Mouse (Mus musculus) bone marrow macrophage, adult 2 months (primary cell): Measurements from ENCODE around the gene Dock4. TPM values are rescaled to one million over a fixed set of nuclear protein-coding genes. Genes with fewer than 3 reads are reported as not detected.

Experiments used
- H3K27ac ChIP-seq: 2 replicates; pipeline ENCODE4 v1.5.1; 2012; ENCODE audit warnings: low read depth, low read length; ENCODE audit not compliant: insufficient read depth
- H3K4me1 ChIP-seq: 2 replicates; pipeline ENCODE4 v1.6.1; 2012; ENCODE audit warnings: low read length; ENCODE audit not compliant: control insufficient read depth, insufficient read depth
- H3K4me3 ChIP-seq: 2 replicates; pipeline ENCODE4 v1.5.1; 2012; ENCODE audit warnings: mild to moderate bottlenecking, low read length, moderate library complexity; ENCODE audit not compliant: insufficient read depth
- CTCF ChIP-seq: IDR thresholded peaks from 2 replicates; pipeline ENCODE4 v1.5.1; 2012; ENCODE audit warnings: low read depth, mild to moderate bottlenecking, low read length, moderate library complexity
- POLR2A ChIP-seq: IDR thresholded peaks from 2 replicates; pipeline ENCODE4 v1.6.1; 2012; ENCODE audit warnings: mild to moderate bottlenecking, low read depth, low read length, borderline replicate concordance
- polyA plus RNA-seq: library from polyadenylated mRNA; stranded (reverse); fragments of >200 nt; gene quantifications from 2 replicates; pipeline ENCODE4 v1.2.4, GENCODE M21; 2012; ENCODE audit not compliant: missing spikeins, insufficient read depth, insufficient read length

The Dock4 gene
- polyA plus RNA-seq, 1 experiment = 18.6 TPM

- Histone ChIP-seq H3K27ac (no peak overlapping the region), H3K4me3 (no peak overlapping the region), H3K4me1 (peaks cover 3% of the 10 kb centered on the region)
- TF ChIP-seq CTCF (no peak), POLR2A (no peak)
Measured at GRCm38 (mm10) chr12:40828025-40828424, 382.3 kb downstream of the Dock4 start.

DNA sequence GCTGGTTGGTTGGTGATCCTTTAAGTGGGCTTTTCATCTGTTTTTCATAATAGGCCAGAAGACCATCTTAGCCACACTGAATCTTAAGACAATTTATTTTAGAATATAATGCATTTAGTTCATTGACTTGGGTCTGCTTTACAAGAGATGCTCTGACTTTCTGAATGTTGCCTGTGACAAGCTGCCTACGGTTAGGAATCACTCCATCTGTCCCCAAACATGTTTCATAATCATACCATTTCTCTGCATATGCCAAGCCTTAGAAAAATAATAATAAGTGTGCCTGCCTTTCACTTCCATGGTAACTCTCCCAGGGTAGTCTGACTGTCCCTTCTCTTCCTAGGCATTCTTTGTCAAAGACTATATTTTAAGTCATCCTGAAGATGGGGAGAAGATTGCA is 383.5 kb downstream of the Dock4 start:
- TF ChIP-seq CTCF = no peak
- no peak for TF ChIP-seq POLR2A
- H3K4me3 ChIP-seq = no peak overlapping the region
- H3K4me1 ChIP-seq = no peaks in the 10 kb centered on the region
- no peak overlapping the region for H3K27ac ChIP-seq

GRCm38 (mm10) chr12:40832157-40832556 is 386.4 kb downstream of the Dock4 start:
- TF ChIP-seq CTCF (no peak), POLR2A (no peak)
- Histone ChIP-seq H3K4me1 (no peaks in the 10 kb centered on the region), H3K4me3 (no peak overlapping the region), H3K27ac (no peak overlapping the region)

DNA sequence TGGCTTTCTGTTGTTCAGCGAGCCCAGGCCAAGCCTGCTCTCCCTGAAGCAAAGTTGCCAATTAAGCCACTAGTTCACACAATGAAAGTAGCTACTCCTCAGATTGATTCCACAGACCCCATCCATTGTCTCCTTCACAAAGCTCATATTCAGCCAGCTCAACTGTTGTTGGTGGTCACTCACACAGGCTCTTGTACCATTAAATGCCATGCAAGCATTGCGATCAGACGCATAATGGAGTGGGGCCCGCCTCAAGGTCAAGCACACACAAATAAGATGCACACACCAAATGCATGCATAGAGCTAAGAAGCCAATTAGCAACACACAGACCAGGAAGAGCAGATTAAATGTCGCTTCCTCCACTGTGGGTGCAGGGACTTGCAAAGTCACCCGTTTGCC is 391.2 kb downstream of the Dock4 start:
- Histone ChIP-seq H3K4me3 (no peak overlapping the region), H3K27ac (no peak overlapping the region), H3K4me1 (no peaks in the 10 kb centered on the region)
- TF ChIP-seq POLR2A = no peak
- TF ChIP-seq CTCF = no peak

DNA sequence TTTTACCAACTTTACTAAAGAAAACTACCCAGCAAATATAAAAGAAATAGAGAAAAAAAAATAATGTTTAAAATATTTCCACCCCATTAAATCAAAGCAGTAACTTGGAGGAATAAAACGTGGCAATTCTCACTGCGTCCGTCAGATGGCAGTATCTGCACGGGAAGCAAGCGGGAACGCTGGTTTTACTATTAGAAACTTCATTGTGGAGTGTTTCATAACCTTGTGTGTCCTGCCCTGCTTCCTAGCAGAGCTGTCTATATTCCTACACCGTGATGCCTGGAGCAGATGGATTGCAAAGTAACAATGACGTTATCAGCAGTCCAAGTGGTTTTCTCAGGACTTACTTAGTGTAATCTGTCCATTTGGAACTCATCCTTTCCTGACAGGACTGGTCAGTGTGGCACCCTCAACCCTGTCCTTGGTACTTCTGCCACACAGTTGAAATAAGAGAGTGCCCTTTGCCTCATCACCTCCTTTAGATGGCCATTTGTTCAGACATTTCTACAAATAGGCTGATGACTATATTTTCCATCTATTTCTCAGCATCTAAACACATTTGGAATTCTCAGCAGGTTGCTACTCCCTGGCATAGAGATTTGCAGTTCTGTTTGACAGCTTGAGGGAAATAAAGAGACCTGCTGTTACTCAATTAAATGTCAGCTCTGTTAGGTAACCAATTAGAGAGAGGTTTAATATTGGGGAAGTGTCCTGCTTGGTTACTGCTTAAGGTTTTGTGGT is 392.0 kb downstream of the Dock4 start:
- TF ChIP-seq CTCF (peak; percentile 86), POLR2A (no peak)
- Histone ChIP-seq H3K4me3 (no peak overlapping the region), H3K27ac (no peak overlapping the region), H3K4me1 (no peaks in the 10 kb centered on the region)

DNA sequence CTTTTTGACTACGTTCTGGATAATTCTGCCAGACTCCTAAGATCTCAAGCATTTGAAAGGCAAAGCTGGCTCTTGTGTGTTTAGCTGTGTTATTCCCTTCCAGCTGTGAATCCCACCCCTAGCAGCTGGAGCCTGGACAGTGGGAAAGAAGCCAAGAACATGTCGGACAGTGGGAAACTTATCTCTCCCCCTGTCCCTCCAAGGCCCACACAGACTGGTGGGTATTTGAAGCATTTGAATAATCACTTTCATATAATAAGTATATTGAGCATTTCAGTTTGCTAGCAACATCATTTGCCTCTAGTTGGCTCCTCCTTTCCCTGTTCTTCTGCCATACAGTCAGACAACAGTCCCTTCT is 392.6 kb downstream of the Dock4 start:
- H3K4me1 ChIP-seq = no peaks in the 10 kb centered on the region
- no peak overlapping the region for H3K27ac ChIP-seq
- no peak for TF ChIP-seq CTCF
- TF ChIP-seq POLR2A = no peak

DNA sequence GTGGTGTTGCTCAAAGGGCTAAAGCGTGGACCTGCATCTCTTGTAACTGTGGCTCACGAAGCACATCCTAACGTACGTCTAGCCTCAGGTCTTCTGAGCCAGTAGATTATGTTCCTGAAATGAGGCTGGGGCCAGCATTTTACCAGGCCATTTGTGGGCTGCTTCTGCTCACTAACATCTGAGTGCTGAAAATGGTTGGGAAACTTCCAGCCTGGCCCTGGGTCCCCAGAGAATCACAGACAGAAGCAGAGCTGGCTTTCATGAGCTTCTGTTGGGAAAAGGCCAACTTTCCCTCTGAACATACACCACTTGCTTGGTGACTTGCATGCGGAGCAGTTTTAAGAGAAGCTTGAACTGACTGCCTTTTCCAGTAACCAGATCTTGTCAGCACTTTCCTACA is 393.2 kb downstream of the Dock4 start:
- no peak overlapping the region for H3K27ac ChIP-seq
- no peaks in the 10 kb centered on the region for H3K4me1 ChIP-seq
- no peak overlapping the region for H3K4me3 ChIP-seq
- TF ChIP-seq CTCF = no peak

More for the DNA sequence above, 392.6 kb downstream of the Dock4 start:
- H3K4me3 ChIP-seq = no peak overlapping the region

DNA sequence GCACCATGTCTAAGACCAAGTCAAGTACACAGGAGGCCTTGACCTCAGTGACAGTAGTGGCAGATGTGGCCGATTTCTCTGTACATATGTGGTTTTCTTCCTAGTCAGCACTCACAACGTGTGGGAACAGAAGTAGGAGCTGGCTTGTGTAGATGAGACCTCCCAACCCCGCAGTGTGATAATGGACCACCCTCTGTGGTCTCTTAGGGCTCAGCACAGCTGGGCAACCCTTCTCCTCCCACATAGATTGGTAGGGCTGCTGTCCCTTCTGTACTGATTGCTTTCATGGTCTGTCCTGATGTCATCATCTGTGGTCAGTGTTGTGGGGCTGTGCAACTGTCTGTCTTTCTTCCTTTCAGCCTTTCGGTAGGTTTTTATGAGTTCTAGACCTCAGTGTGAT is 394.1 kb downstream of the Dock4 start:
- TF ChIP-seq CTCF (no peak), POLR2A (no peak)
- Histone ChIP-seq H3K27ac (no peak overlapping the region), H3K4me1 (no peaks in the 10 kb centered on the region), H3K4me3 (no peak overlapping the region)

- H3K4me1 ChIP-seq = no peaks in the 10 kb centered on the region
- H3K4me3 ChIP-seq = no peak overlapping the region
- H3K27ac ChIP-seq = no peak overlapping the region
- TF ChIP-seq POLR2A (no peak), CTCF (no peak)
Measured at GRCm38 (mm10) chr12:40842251-40842988, 396.7 kb downstream of the Dock4 start.

GRCm38 (mm10) chr12:40842991-40843390 is 397.2 kb downstream of the Dock4 start:
- H3K4me3 ChIP-seq = no peak overlapping the region
- TF ChIP-seq CTCF (no peak), POLR2A (no peak)
- H3K27ac ChIP-seq = no peak overlapping the region
- H3K4me1 ChIP-seq = no peaks in the 10 kb centered on the region
